Mouse (Mus musculus): Measurements from ENCODE around the gene Prkca. TPM values are rescaled to one million over a fixed set of nuclear protein-coding genes. Genes with fewer than 3 reads are reported as not detected.

Gene Prkca
- polyA plus RNA-seq, 1 experiment from 2014 or later = 8.5 TPM

DNA sequence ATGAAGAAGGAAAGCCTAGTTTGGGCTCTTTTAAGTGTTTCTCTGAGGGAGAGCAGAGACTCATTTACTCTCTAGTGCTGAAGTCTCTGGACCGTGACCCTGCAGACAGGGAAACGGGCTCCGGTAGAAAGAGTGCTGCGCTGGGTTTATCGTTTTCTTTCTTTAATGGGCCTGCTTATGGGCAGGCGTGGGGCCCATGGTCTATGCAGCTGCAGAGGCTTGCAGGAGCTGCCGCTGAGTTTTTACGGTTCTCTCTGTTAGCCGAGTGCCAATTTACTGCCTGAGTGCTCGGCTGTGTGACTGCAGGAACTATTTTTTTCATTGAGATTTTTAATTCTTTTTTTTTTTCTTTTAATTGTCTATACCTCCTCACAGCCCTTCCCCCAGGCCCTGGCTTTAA is 373.8 kb downstream of the Prkca start:
- H3K36me3 ChIP-seq = no peaks in the 10 kb centered on the region
- H3K4me2 ChIP-seq (replicated peaks) = peak overlapping the region; percentile 14; the same call in 1 of the 2 replicates
- H3K9ac ChIP-seq = no peak overlapping the region
- 26% methylated on average over 10 of the region's 10 CpGs for WGBS
- ATAC-seq (ENCODE audit: low FRiP score, low read depth) = peak; percentile 56; the same call in 1 of the 2 replicates
- peaks cover 36% of the 10 kb centered on the region for H3K4me1 ChIP-seq
- no peak overlapping the region for H3K4me3 ChIP-seq
- no peaks in the 10 kb centered on the region for H3K27me3 ChIP-seq (replicated peaks)
- H3K9me3 ChIP-seq = no peaks in the 10 kb centered on the region
- no peak overlapping the region for H3K27ac ChIP-seq

DNA sequence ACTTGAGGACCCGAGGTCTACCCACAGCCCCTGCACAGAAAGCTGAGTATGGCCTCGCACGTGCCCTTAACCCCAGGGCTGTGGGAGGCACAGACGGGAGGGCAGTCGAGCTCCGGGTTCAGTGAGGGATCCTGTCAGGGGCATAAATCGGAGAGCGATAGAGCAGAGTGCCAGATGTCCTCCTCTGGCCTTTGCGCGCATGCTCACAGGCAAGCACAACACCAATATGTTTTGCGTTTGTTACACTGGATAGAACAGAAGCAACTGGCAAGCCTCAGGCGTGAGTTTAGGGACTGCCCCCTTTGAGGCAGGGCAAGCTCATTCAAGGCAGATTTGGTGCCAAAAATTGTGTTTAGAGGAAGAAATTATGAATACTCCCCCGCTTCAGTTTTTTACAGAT is 375.6 kb downstream of the Prkca start:
- Histone ChIP-seq H3K27ac (no peak overlapping the region), H3K4me2 (replicated peaks) (no peak overlapping the region), H3K4me3 (no peak overlapping the region), H3K4me1 (peaks cover 36% of the 10 kb centered on the region), H3K9ac (no peak overlapping the region), H3K9me3 (no peaks in the 10 kb centered on the region), H3K27me3 (replicated peaks) (no peaks in the 10 kb centered on the region), H3K36me3 (no peaks in the 10 kb centered on the region)
- no peak for ATAC-seq (ENCODE audit: low FRiP score, low read depth)
- WGBS = 41% methylated on average over 13 of the region's 13 CpGs

DNA sequence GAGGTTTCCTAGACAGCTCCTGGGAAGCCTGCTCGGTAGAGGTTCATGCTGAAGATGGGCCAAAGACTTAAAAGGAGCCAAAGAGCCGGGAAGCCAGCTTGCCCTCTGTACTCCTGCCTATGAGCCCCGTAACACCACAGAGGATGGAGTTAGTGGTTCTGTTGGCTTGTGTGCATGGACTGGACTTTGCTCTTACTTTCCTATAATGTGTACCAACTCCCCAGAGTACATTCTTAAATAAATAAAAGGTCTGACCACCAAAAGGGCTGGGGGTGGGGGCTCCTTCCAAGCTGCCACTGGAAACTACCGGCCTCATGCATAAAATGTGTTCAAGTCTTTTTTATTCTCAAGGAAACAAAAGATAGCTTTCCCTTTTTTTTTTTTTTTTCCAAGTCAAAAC is 377.5 kb downstream of the Prkca start:
- no peaks in the 10 kb centered on the region for H3K9me3 ChIP-seq
- H3K36me3 ChIP-seq = no peaks in the 10 kb centered on the region
- H3K9ac ChIP-seq = no peak overlapping the region
- H3K27me3 ChIP-seq (replicated peaks) = no peaks in the 10 kb centered on the region
- ATAC-seq (ENCODE audit: low FRiP score, low read depth) = no peak
- no peak overlapping the region for H3K27ac ChIP-seq
- WGBS = 79% methylated on average over 4 of the region's 4 CpGs
- no peak overlapping the region for H3K4me2 ChIP-seq (replicated peaks)
- peaks cover 36% of the 10 kb centered on the region for H3K4me1 ChIP-seq
- H3K4me3 ChIP-seq = no peak overlapping the region

DNA sequence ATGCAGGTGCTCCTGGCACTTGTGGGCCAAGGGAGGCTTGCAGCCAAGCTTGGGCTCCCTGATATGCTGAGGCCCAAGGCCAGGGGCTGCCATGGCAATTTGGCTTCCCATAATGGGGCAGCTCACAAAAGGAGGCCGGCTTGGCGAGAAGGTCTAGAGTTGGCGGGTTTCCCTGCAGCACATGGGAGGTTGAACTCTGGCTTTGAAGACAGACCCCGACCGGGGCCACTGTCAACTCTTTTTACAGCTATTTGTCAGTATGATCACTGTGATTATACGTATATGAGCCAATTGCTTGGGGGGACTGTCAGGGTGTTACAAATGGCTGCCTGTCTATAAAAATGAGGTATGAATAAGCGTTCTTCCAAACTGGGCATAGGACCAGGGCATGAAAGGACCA is 378.3 kb downstream of the Prkca start:
- no peaks in the 10 kb centered on the region for H3K27me3 ChIP-seq (replicated peaks)
- peaks cover 29% of the 10 kb centered on the region for H3K4me1 ChIP-seq
- no peaks in the 10 kb centered on the region for H3K36me3 ChIP-seq
- no peaks in the 10 kb centered on the region for H3K9me3 ChIP-seq
- H3K27ac ChIP-seq = no peak overlapping the region
- H3K4me3 ChIP-seq = no peak overlapping the region
- H3K9ac ChIP-seq = no peak overlapping the region
- H3K4me2 ChIP-seq (replicated peaks) = no peak overlapping the region
- no peak for ATAC-seq (ENCODE audit: low FRiP score, low read depth)
- WGBS = 75% methylated on average over 7 of the region's 7 CpGs

GRCm38 (mm10) chr11:107957566-107958350 is 386.0 kb downstream of the Prkca start:
- no peak for ATAC-seq (ENCODE audit: low FRiP score, low read depth)
- WGBS = 59% methylated on average over 13 of the region's 13 CpGs

GRCm38 (mm10) chr11:107955191-107956062 is 388.3 kb downstream of the Prkca start:
- WGBS = 86% methylated on average over 10 of the region's 10 CpGs
- Histone ChIP-seq H3K4me3 (no peak overlapping the region), H3K36me3 (no peaks in the 10 kb centered on the region), H3K9me3 (no peaks in the 10 kb centered on the region), H3K9ac (no peak overlapping the region), H3K27me3 (replicated peaks) (no peaks in the 10 kb centered on the region), H3K4me2 (replicated peaks) (no peak overlapping the region), H3K4me1 (peaks cover 7% of the 10 kb centered on the region; the same call in 1 of the 2 replicates), H3K27ac (no peak overlapping the region)
- ATAC-seq (ENCODE audit: low FRiP score, low read depth) = no peak

More at GRCm38 (mm10) chr11:107957566-107958350, 386.0 kb downstream of the Prkca start:
- Histone ChIP-seq H3K4me1 (peaks cover 7% of the 10 kb centered on the region; the same call in 1 of the 2 replicates), H3K9ac (no peak overlapping the region), H3K36me3 (no peaks in the 10 kb centered on the region), H3K27me3 (replicated peaks) (no peaks in the 10 kb centered on the region), H3K27ac (peak overlapping the region; percentile 26; the same call in 1 of the 2 replicates), H3K4me2 (replicated peaks) (no peak overlapping the region), H3K4me3 (no peak overlapping the region), H3K9me3 (no peaks in the 10 kb centered on the region)

DNA sequence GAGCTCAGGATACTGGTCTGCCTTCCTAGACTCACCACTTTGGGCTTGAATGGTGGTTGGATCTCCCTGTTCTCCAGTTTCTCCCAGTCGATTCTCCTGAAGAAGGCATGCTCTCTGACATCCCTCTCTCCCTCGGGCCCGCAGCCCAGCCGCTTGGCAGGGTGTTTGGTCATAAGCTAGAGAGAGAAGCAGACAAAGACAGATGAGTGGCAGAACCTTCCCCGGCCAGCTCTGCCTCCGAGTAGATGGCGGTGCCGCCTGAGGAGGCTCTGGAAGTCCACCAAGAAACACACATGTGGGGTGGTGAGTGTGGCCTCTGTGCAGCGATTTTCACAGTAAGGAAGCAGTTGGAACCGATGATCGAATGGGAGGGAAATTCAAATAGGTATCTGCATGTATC is 392.3 kb downstream of the Prkca start:
- ATAC-seq (ENCODE audit: low FRiP score, low read depth) = no peak
- H3K9ac ChIP-seq = no peak overlapping the region

DNA sequence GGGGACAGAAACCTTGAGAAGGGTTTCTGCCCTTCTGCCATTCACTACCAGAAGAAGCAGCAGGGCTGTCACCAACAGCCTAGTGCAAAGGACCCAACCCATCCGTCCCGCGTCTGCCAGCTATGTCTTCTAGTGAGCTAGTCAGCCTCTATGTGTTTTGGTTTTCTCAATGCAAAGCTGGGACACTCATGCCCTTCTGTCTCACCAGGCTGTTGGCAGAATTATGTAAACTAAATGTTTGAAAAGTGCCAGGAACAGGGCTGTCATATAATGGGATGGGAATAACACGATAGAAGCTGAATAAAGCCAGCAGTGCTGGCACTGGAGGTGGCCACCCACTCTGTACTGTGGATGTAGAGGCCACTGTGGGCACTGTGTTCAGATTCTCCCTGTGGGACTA is 393.1 kb downstream of the Prkca start:
- H3K9ac ChIP-seq = no peak overlapping the region
- no peak for ATAC-seq (ENCODE audit: low FRiP score, low read depth)
- H3K4me2 ChIP-seq (replicated peaks) = no peak overlapping the region
- H3K4me3 ChIP-seq = no peak overlapping the region
- H3K4me1 ChIP-seq = no peaks in the 10 kb centered on the region
- no peaks in the 10 kb centered on the region for H3K27me3 ChIP-seq (replicated peaks)
- H3K27ac ChIP-seq = no peak overlapping the region
- no peaks in the 10 kb centered on the region for H3K36me3 ChIP-seq
- WGBS = 95% methylated on average over 4 of the region's 4 CpGs
- H3K9me3 ChIP-seq = no peaks in the 10 kb centered on the region

More for the DNA sequence above, 392.3 kb downstream of the Prkca start:
- no peaks in the 10 kb centered on the region for H3K36me3 ChIP-seq
- no peak overlapping the region for H3K27ac ChIP-seq
- no peaks in the 10 kb centered on the region for H3K4me1 ChIP-seq
- 92% methylated on average over 11 of the region's 11 CpGs for WGBS
- H3K4me3 ChIP-seq = no peak overlapping the region
- no peak overlapping the region for H3K4me2 ChIP-seq (replicated peaks)
- H3K27me3 ChIP-seq (replicated peaks) = no peaks in the 10 kb centered on the region
- no peaks in the 10 kb centered on the region for H3K9me3 ChIP-seq

GRCm38 (mm10) chr11:107950211-107950610 is 393.5 kb downstream of the Prkca start:
- H3K4me3 ChIP-seq = no peak overlapping the region
- no peaks in the 10 kb centered on the region for H3K4me1 ChIP-seq
- no peaks in the 10 kb centered on the region for H3K9me3 ChIP-seq
- H3K4me2 ChIP-seq (replicated peaks) = no peak overlapping the region
- H3K27me3 ChIP-seq (replicated peaks) = no peaks in the 10 kb centered on the region
- ATAC-seq (ENCODE audit: low FRiP score, low read depth) = no peak
- WGBS = 80% methylated on average over 9 of the region's 9 CpGs
- no peaks in the 10 kb centered on the region for H3K36me3 ChIP-seq
- H3K27ac ChIP-seq = no peak overlapping the region
- no peak overlapping the region for H3K9ac ChIP-seq

DNA sequence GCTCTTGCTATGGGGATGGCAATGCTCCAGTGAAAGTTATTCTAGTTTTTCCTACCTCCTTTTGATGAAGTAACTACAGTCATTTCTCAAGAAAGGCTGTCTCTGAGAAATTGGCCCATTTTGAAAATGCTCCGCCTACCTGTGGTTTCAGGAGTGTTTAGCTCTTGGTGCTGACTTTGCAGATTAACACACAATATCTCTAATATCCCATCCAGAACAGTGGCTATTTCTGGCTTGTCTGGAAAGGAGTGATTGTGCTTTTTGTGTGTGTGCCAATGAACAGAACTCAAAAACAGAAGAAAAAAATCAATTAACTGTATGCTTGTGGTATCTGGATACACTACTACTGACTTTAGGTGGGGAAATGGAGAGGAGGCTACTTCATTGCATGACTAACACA is 395.8 kb downstream of the Prkca start:
- Histone ChIP-seq H3K4me2 (replicated peaks) (no peak overlapping the region), H3K9ac (no peak overlapping the region), H3K4me3 (no peak overlapping the region), H3K4me1 (no peaks in the 10 kb centered on the region), H3K27me3 (replicated peaks) (no peaks in the 10 kb centered on the region), H3K9me3 (no peaks in the 10 kb centered on the region), H3K36me3 (no peaks in the 10 kb centered on the region), H3K27ac (no peak overlapping the region)
- ATAC-seq (ENCODE audit: low FRiP score, low read depth) = no peak
- 91% methylated on average over 1 of the region's 1 CpGs for WGBS

DNA sequence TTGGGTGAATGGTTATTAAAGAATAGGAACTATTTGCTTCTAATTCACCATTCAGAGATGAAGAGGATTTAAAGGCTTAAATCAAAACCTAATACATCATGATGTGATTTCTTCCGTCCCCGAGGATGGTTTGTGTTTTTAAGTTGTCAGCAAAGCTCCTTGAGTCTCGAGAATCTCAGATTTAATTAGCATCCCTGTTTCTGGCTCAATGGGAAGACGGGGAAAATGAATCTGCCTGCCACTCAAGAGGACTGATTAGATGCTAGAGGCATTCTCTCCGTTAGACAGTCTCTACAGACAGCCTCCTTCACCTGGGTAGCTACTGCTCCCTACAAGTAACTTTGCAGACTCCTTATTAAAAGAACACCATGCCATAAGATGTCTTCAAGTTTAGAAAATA is 396.9 kb downstream of the Prkca start:
- no peaks in the 10 kb centered on the region for H3K9me3 ChIP-seq
- whole genome bisulfite sequencing = 70% methylated on average over 5 of the region's 5 CpGs
- H3K4me3 ChIP-seq = no peak overlapping the region
- ATAC-seq (ENCODE audit: low FRiP score, low read depth) = no peak
- H3K4me1 ChIP-seq = no peaks in the 10 kb centered on the region
- H3K4me2 ChIP-seq (replicated peaks) = no peak overlapping the region
- no peak overlapping the region for H3K27ac ChIP-seq
- H3K27me3 ChIP-seq (replicated peaks) = no peaks in the 10 kb centered on the region
- H3K9ac ChIP-seq = no peak overlapping the region
- H3K36me3 ChIP-seq = no peaks in the 10 kb centered on the region

GRCm38 (mm10) chr11:107936929-107937328 is 406.8 kb downstream of the Prkca start:
- no peaks in the 10 kb centered on the region for H3K27me3 ChIP-seq (replicated peaks)
- no peaks in the 10 kb centered on the region for H3K4me1 ChIP-seq
- no peak overlapping the region for H3K4me3 ChIP-seq
- WGBS = 94% methylated on average over 2 of the region's 2 CpGs
- H3K9ac ChIP-seq = no peak overlapping the region
- no peaks in the 10 kb centered on the region for H3K36me3 ChIP-seq
- no peak overlapping the region for H3K27ac ChIP-seq
- no peak overlapping the region for H3K4me2 ChIP-seq (replicated peaks)
- 0 out of 2 replicates have a peak, but pooled peaks cover 4% of the 10 kb centered on the region for H3K9me3 ChIP-seq
- ATAC-seq (ENCODE audit: low FRiP score, low read depth) = no peak

All from neural tube, embryonic 12.5 days (tissue).